Mouse (Mus musculus) Patski (cell line): ENCODE results near the gene Mcoln2. TPM values are rescaled to one million over a fixed set of nuclear protein-coding genes. Genes with fewer than 3 reads are reported as not detected.

ENCODE experiments used
- ATAC-seq: fragments of 100-300 bp; one replicate; pipeline ENCODE4 v1.8.0; 2021
- CTCF ChIA-PET: fragments of 350-600 bp; sonication (Branson Sonifier 250); formaldehyde crosslinking; loops from one replicate; lab custom pipeline; 2022; ENCODE audit warnings: inconsistent platforms; lab: Charles Lee
- POLR2A ChIA-PET: fragments of 350-600 bp; sonication (Branson Sonifier 250); formaldehyde crosslinking; loops from one replicate; lab custom pipeline; 2022; ENCODE audit warnings: antibody characterized with exemption, inconsistent platforms; lab: Charles Lee
- DNase-seq: peaks from one replicate; pipeline ENCODE4 v3.0.0-alpha.2; 2011; ENCODE audit warnings: low read depth, low spot score
- H3K27me3 ChIP-seq: fragments of 371-371 bp; one replicate; pipeline ENCODE4 v1.5.1; 2021
- CTCF ChIP-seq: fragments of 100-300 bp; IDR thresholded peaks from one replicate; pipeline ENCODE4 v1.5.1; 2021
- in situ Hi-C: fragments of 300-500 bp; cut with MboI; formaldehyde crosslinking; loops from 3 replicates; pipeline ENCODE4 v1.11.1; 2018; ENCODE audit warnings: low pct_unique_long_range_greater_than_20kb, mixed read lengths
- polyA plus RNA-seq: library from polyadenylated mRNA; unstranded; gene quantifications from one replicate; pipeline ENCODE4 v1.2.3, GENCODE M21; 2021

The Mcoln2 gene
- polyA plus RNA-seq, 1 experiment from 2014 or later, result 0.03 TPM

GRCm38 (mm10) chr3:146156811-146157210 lies 7.2 kb downstream of the Mcoln2 start:
- TF ChIP-seq CTCF, result no peak
- H3K27me3 ChIP-seq, result no peaks in the 10 kb centered on the region
- DNase-seq (no peak), ATAC-seq (no peak)
- CTCF ChIA-PET, result interaction anchor here (1.3 kb wide), 2 partner anchors 9 to 20 kb away, joined by 3 to 5 read pairs; no protein-coding TSS in a partner anchor
- in situ Hi-C loops, result no loop called here
- POLR2A ChIA-PET, result no interaction called here

DNA sequence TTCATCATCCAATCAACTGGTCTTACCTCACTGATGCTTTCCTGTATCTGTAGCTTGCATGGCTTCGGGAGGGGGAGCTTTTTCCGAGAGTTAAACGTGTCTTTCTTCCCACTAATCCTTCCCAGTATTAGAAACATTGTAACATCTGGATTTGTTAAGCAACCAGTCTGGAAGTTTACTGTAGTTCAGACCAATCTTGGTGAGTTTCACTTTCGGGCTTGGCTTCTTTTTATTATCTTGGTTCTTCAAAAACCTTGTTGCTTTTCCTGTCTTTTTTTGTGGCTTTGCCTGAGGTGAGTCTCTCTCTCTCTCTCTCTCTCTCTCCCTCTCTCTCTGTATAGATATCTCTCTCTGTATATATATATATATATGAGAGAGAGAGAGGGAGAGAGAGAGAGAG lies 8.4 kb downstream of the Mcoln2 start:
- POLR2A ChIA-PET, result no interaction called here
- H3K27me3 ChIP-seq, result no peaks in the 10 kb centered on the region

GRCm38 (mm10) chr3:146159360-146159759 lies 9.7 kb downstream of the Mcoln2 start:
- TF ChIP-seq CTCF, result no peak
- CTCF ChIA-PET, result interaction anchor here (1.0 to 3.6 kb wide), 7 partner anchors 8 to 100 kb away, joined by 3 to 14 read pairs (median 3); no protein-coding TSS in a partner anchor

More for the DNA sequence above, 8.4 kb downstream of the Mcoln2 start:
- ATAC-seq, result no peak
- CTCF ChIA-PET, result interaction anchor here (1.1 to 3.6 kb wide), 3 partner anchors 10 to 21 kb away, joined by 5 to 14 read pairs (median 7); no protein-coding TSS in a partner anchor
- in situ Hi-C loops, result no loop called here
- no peak for DNase-seq
- TF ChIP-seq CTCF, result no peak

DNA sequence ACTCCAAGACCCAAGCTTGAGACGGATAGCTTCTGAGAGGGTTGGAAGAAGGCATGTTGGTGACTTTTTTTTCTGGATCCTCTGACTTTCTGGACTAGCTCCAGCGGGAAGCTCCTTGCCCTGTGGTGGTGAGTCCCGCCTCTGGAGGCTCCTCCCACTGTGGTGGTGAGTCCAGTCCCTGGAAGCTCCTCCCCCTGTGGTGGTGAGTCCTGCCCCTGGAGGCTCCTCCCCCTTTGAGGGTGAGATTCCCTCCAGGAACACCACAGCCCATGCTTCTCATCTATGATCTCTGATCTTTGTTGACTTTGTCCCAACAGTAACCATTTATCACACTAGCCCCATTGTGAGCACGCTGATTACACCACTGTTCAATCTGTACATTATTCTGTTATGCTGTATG lies 12.6 kb downstream of the Mcoln2 start:
- CTCF ChIA-PET, result interaction anchor here (1.2 to 2.1 kb wide), 2 partner anchors 16 to 19 kb away, joined by 4 to 11 read pairs; no protein-coding TSS in a partner anchor
- in situ Hi-C loops, result no loop called here
- TF ChIP-seq CTCF, result no peak
- no peaks in the 10 kb centered on the region for H3K27me3 ChIP-seq
- no peak for DNase-seq
- POLR2A ChIA-PET, result no interaction called here
- ATAC-seq, result no peak

More at GRCm38 (mm10) chr3:146159360-146159759, 9.7 kb downstream of the Mcoln2 start:
- in situ Hi-C loops, result no loop called here
- DNase-seq (no peak), ATAC-seq (no peak)
- H3K27me3 ChIP-seq, result no peaks in the 10 kb centered on the region
- POLR2A ChIA-PET, result no interaction called here

DNA sequence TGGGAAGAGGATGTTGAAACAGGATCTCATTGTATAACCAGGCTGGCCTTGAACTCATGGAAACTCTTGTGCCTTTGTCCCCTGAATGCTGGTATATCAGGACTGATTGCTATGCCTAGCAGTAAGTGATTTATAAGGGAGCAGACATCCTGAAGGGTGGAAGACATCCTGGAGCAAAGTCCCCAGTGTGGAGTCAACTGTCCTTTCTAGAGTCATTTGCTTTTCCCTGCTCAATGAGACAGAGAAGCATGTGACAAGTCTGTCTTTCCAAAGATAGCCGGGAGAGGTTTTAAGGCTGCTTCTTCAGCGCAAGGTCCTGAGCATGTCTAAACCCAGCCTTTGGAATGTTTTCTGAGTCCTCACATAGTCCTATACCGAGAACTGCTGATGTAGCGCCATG lies 19.7 kb downstream of the Mcoln2 start:
- in situ Hi-C loops, result no loop called here
- DNase-seq (no peak), ATAC-seq (no peak)
- CTCF ChIA-PET, result interaction anchor here (2.1 kb wide), 1 partner anchor 8 kb away, joined by 25 read pairs; no protein-coding TSS in a partner anchor
- POLR2A ChIA-PET, result interaction anchor here (0.5 kb wide), 1 partner anchor 219 kb away, joined by 4 read pairs; no protein-coding TSS in a partner anchor
- H3K27me3 ChIP-seq, result no peaks in the 10 kb centered on the region
- TF ChIP-seq CTCF, result no peak

DNA sequence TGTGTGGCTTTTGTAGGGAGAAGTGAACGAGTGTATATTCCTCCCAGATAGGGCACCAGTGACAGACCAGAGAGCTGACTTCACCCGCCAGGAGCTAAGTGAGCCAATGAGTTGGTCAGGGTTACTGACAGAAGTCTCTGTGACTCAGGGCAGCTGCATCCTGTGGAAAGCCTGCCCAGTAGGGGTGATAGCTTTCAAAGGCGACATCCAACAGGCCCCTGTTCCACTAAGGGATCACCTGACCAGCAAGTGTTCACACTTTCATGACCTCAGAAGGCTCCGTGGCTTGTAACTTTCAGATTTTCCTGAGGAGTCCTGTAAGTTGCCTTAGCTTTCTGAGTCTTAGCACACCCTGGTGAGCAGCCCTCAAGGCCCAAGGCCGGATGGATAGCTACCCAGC lies 23.4 kb downstream of the Mcoln2 start:
- no peaks in the 10 kb centered on the region for H3K27me3 ChIP-seq
- ChIA-PET POLR2A (no interaction called here), CTCF (interaction anchor here (1.0 to 2.1 kb wide), 5 partner anchors 9 to 316 kb away, joined by 3 to 8 read pairs (median 5); no protein-coding TSS in a partner anchor)
- ATAC-seq, result no peak
- no peak for DNase-seq
- in situ Hi-C loops, result no loop called here
- TF ChIP-seq CTCF, result no peak

DNA sequence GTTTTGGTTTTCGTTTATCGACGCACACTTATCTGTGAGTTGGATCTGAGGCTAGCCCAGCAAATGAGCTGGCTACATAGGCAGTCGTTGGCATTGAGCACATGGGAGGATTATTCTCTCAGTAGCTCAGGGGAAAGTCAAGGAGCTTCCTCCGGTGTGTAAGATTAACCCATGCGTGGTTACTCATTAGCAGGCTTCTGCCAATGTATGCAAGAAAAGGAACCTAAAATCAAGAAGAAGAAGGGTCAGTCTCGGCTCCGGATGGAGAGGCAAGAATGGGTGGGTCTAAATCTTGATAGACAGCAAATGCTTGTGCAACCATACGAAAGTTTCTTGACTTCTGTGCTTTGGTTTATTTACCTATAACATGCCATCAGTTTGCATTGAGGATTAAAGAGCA lies 24.6 kb downstream of the Mcoln2 start:
- no peaks in the 10 kb centered on the region for H3K27me3 ChIP-seq
- ATAC-seq, result no peak
- DNase-seq, result no peak
- CTCF ChIA-PET, result interaction anchor here (0.8 to 2.1 kb wide), 5 partner anchors 14 to 232 kb away, joined by 3 to 5 read pairs (median 4); no protein-coding TSS in a partner anchor
- POLR2A ChIA-PET, result no interaction called here
- no peak for TF ChIP-seq CTCF
- in situ Hi-C loops, result no loop called here

GRCm38 (mm10) chr3:146177295-146177694 lies 27.7 kb downstream of the Mcoln2 start:
- DNase-seq (no peak), ATAC-seq (no peak)
- in situ Hi-C loops, result no loop called here
- TF ChIP-seq CTCF, result no peak
- ChIA-PET CTCF (interaction anchor here (0.7 to 10.9 kb wide), 66 partner anchors 9 to 757 kb away, joined by 3 to 249 read pairs (median 5); partner anchors contain the start of gene 2410004B18Rik), POLR2A (interaction anchor here (0.6 to 1.2 kb wide), 3 partner anchors 118 to 231 kb away, joined by 3 read pairs; no protein-coding TSS in a partner anchor)
- H3K27me3 ChIP-seq, result no peaks in the 10 kb centered on the region

DNA sequence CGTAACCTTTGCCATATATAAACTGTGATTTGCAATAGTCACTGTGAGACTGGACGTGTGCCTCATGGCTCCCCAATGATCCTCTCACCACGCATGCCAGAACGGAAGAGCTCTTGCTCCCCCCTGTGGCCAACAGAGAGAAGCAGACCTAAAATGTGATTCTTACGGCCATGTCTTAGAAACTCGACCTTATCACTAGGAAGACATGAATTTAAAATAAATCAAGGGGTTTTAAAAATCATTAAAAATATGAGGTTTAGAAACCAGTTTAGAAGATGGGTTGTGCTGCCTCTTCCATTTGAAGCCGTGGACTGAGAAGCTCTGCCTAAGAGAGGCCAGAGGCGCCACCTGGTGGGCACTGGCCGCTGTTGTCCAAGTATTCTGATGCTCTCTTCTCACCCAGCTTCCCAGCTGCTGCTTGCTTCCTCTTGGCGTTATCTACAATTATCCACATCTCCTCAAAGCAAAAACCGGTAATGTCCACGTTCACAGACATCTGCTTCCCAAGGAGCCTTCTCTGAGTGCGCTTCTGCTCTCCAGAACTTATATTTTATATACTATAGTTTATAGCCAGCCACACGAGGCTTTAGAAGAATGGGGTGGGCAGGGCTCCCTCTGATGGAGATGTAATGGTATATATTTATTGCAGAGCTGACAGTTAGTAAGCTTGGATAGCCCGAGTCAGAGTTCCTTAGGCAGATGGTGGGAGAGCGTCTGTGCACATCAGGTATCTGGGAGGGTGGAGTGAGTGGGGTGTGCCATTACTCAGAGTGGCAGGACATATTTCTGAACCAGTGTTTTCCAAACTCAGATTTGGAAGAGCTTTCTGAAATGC lies 28.3 kb downstream of the Mcoln2 start:
- ChIA-PET POLR2A (interaction anchor here (0.6 to 1.2 kb wide), 6 partner anchors 119 to 240 kb away, joined by 3 read pairs; no protein-coding TSS in a partner anchor), CTCF (interaction anchor here (0.7 to 10.9 kb wide), 68 partner anchors 10 to 756 kb away, joined by 3 to 249 read pairs (median 5); partner anchors contain the start of gene 2410004B18Rik)
- TF ChIP-seq CTCF, result peak; percentile 99
- in situ Hi-C loops, result no loop called here
- peak; percentile 63 for DNase-seq
- ATAC-seq, result peak; percentile 82
- H3K27me3 ChIP-seq, result no peaks in the 10 kb centered on the region

GRCm38 (mm10) chr3:146180341-146180740 lies 30.7 kb downstream of the Mcoln2 start:
- H3K27me3 ChIP-seq, result no peaks in the 10 kb centered on the region
- no peak for ATAC-seq
- ChIA-PET POLR2A (interaction anchor here (0.7 kb wide), 1 partner anchor 721 kb away, joined by 3 read pairs; no protein-coding TSS in a partner anchor), CTCF (interaction anchor here (1.0 to 10.9 kb wide), 14 partner anchors 8 to 232 kb away, joined by 3 to 249 read pairs (median 5); no protein-coding TSS in a partner anchor)
- no peak for TF ChIP-seq CTCF
- no peak for DNase-seq
- in situ Hi-C loops, result loop anchor here (5.0 to 10.0 kb wide), 7 partner anchors 123 to 762 kb away; no protein-coding TSS in a partner anchor
